Mouse (Mus musculus): Measurements from ENCODE around the gene Selenoh.
A peak's percentile ranks its signal among the peaks of the same experiment; 100 is the strongest.

Gene Selenoh

GRCm38 (mm10) chr2:84670569-84670933 lies at the start of gene Selenoh:
Gene Selenoh (minus strand): TSS chr2:84670770.
- DNase-seq (ENCODE audit: low spot score): peak; percentile 86

- DNase-seq (ENCODE audit: low spot score): no peak
These were observed 46.8 kb upstream of the Selenoh start for GRCm38 (mm10) chr2:84717357-84717756.

- no peak for DNase-seq (ENCODE audit: low spot score)
These were observed 46.1 kb upstream of the Selenoh start for GRCm38 (mm10) chr2:84716423-84717355.

GRCm38 (mm10) chr2:84715562-84716361 lies 45.2 kb upstream of the Selenoh start:
- peak; percentile 91 for DNase-seq (ENCODE audit: low spot score)

- peak; percentile 99 for DNase-seq (ENCODE audit: low spot score)
These were observed 44.4 kb upstream of the Selenoh start, which contains the start of gene Zdhhc5 for GRCm38 (mm10) chr2:84714811-84715561. Gene Zdhhc5 (minus strand): TSS chr2:84715180.

- peak; percentile 45 for DNase-seq (ENCODE audit: low spot score)
These were observed 43.8 kb upstream of the Selenoh start for GRCm38 (mm10) chr2:84714422-84714810.

- DNase-seq (ENCODE audit: low spot score): no peak
These were observed 41.3 kb upstream of the Selenoh start for GRCm38 (mm10) chr2:84711898-84712297.

- no peak for DNase-seq (ENCODE audit: low spot score)
These were observed 37.0 kb upstream of the Selenoh start for GRCm38 (mm10) chr2:84707523-84707922.

GRCm38 (mm10) chr2:84705295-84705694 lies 34.7 kb upstream of the Selenoh start:
- no peak for DNase-seq (ENCODE audit: low spot score)

GRCm38 (mm10) chr2:84704329-84704728 lies 33.8 kb upstream of the Selenoh start:
- no peak for DNase-seq (ENCODE audit: low spot score)

- DNase-seq (ENCODE audit: low spot score): no peak
These were observed 32.9 kb upstream of the Selenoh start for GRCm38 (mm10) chr2:84703497-84703896.

- no peak for DNase-seq (ENCODE audit: low spot score)
These were observed 24.6 kb upstream of the Selenoh start for GRCm38 (mm10) chr2:84695007-84695695.

GRCm38 (mm10) chr2:84690050-84690449 lies 19.5 kb upstream of the Selenoh start:
- DNase-seq (ENCODE audit: low spot score): no peak

GRCm38 (mm10) chr2:84688080-84688844 lies 17.7 kb upstream of the Selenoh start:
- DNase-seq (ENCODE audit: low spot score): no peak

- no peak for DNase-seq (ENCODE audit: low spot score)
These were observed 12.1 kb upstream of the Selenoh start for GRCm38 (mm10) chr2:84682605-84683183.

- DNase-seq (ENCODE audit: low spot score): no peak
These were observed 8.4 kb upstream of the Selenoh start, which contains the start of gene Tmx2 for GRCm38 (mm10) chr2:84679016-84679415. Gene Tmx2 (minus strand): TSS chr2:84679140.

GRCm38 (mm10) chr2:84677968-84678880 lies 7.7 kb upstream of the Selenoh start, which contains the start of the genes Gm28635 and Med19:
Gene Gm28635 (minus strand): TSS chr2:84678041.
Gene Med19 (plus strand): TSS chr2:84678402.
- DNase-seq (ENCODE audit: low spot score): peak; percentile 97

GRCm38 (mm10) chr2:84677270-84677967 lies 6.8 kb upstream of the Selenoh start:
- DNase-seq (ENCODE audit: low spot score): no peak
